Mouse (Mus musculus): ENCODE measurements around the gene Gm20388. TPM values are rescaled to one million over a fixed set of nuclear protein-coding genes. Genes with fewer than 3 reads are reported as not detected.
A peak's percentile ranks its signal among the peaks of the same experiment; 100 is the strongest.

Gene Gm20388
- total RNA-seq, 2 experiments from 2014 or later: 18.6 TPM; not detected in 1

DNA sequence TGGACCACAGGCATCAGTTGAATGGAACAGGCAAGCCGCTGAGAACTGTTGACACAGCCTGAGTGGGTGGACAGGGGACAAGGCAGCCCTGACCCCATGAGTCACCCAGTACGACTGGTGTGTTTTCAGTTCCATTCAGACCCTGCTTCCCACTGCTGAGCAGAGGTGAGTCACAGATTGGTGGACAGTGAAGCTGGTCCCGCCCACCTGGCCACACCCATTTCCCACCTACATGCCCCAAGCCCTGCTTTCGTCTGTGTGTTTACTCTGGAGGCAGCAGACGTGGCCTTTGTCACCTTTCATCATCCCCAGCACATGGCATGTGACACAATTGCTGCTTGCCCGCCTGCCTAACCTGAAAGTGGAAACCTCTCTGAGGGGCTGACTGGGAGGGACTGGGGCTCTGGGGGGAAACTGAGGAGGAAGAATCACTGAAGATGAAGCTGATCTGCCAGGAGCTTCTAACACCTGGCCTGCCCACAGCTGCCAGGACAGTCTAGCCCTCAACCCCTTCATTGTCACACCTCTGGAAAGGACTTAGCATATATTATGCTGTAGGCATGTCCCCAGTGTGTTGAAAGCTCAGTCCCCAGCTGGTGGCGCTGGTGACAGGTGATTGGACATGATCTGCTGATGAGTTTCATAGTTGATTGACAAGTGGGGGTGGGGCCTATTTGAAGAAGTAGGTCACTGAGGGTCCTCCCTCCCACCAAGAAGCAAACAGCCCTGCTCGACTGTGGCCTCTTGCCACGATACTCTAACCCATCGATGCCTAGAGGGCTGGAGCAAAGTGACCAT, 2263.7 kb downstream of the Gm20388 start:
- no peak for DNase-seq (ENCODE audit: low spot score in 2 of 2)
- intact Hi-C loops (cut with DNase I): no loop called here

DNA sequence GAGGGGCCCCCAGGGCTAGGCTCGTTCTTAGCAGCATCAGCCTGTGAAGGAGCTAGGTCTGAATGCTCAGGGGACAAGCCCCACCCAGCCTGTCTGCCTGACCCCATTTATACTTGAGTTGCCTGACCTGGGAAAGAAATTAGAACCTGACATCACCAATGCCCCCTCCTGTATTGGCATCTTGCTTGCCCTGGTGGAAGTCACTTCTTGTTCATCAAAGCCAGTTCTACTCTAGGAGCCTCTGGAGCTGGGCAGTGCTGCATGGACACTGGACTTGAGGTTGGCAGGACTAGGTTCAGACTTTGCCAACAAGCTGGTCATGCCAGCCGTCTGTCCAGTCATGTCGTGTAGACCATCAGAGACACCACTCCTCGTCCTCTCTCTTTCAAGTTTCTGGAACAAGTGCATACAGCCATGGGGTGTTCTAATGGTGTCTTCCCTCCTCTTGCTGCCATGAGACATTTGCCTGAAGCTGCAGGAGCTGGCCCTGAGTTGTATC, 2267.8 kb downstream of the Gm20388 start:
- no peak for DNase-seq (ENCODE audit: low spot score in 2 of 2)
- intact Hi-C loops (cut with DNase I): no loop called here

DNA sequence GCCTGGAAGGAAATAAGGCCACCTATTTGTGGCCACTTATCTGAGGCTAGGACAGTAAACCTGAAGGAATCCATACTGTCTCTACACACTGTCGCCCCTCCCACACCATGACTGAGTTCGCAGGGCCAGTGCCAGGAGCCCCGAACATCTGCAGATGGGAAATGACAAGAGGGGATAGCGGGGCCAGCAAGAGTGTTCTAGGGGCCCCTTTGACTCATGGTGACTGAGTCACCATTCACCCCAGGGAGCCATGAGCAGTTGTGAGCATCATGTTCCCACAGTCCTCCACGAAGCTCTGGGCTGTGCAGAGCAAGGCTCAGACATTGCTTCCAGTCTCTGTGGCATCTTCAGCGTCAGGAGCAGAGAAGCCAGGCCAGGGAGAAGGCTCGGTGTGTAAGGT, 2268.7 kb downstream of the Gm20388 start:
- intact Hi-C loops (cut with DNase I): no loop called here
- no peak for DNase-seq (ENCODE audit: low spot score in 2 of 2)

DNA sequence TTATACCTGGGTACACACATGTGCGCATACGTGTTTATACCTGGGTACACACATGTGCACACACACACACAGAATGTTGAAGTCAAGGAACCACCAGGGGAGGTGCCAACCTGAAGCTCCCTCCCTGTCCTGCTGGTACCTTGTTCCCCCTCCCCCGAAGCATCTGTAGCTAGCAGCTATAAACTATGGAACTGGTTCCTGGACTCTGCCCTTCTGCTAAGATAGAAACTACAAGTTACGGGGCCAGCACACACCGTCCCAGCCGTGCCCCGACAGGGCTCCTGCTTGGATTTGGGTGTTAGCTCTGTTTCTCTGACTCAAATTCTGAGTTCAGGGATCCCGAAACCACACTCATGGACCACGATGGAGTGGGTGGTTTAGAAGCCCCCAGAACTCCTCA, 2269.5 kb downstream of the Gm20388 start:
- intact Hi-C loops (cut with DNase I): no loop called here
- DNase-seq (ENCODE audit: low spot score in 2 of 2): no peak

DNA sequence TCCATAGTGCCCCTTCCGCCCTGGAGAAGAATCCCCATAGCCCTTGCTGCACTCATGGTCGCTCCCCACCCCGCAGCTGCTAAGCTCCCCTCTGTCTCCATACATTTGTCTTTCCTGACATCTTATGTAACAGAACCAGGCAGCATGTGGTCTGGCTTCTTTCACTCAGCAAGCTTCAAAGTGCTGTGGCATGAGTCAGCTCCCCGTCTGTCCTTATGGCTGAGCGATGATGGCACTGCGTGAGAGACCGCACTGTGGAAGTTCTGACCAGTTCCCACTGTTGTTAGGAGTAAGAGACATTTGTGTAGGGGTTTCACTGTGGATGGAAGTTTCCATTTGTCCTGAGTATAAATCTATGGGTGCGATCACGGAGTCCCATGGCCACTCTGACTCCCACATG, 2270.8 kb downstream of the Gm20388 start:
- intact Hi-C loops (cut with DNase I): no loop called here
- DNase-seq (ENCODE audit: low spot score in 2 of 2): peak; percentile 17 to 76

DNA sequence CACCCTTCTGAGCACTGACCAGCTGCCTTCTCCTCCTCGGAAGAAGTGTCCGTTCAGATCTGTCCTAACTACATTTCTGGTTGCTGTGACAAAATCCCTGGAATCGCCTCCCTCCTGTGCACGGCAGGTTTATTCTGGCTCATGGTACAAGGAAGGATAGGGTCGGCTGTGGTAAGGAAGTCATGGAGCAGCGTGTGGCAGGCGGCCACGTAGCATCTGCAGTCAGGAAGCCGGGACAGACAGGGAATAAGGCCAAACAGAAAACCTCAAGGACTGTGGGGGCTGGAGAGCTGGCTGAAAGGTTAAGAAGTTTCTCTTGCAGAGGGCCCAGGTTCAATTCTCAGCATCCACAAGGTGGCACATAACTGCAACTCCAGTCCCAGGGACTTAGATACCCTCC, 2271.3 kb downstream of the Gm20388 start:
- no peak for DNase-seq (ENCODE audit: low spot score in 2 of 2)
- intact Hi-C loops (cut with DNase I): no loop called here

DNA sequence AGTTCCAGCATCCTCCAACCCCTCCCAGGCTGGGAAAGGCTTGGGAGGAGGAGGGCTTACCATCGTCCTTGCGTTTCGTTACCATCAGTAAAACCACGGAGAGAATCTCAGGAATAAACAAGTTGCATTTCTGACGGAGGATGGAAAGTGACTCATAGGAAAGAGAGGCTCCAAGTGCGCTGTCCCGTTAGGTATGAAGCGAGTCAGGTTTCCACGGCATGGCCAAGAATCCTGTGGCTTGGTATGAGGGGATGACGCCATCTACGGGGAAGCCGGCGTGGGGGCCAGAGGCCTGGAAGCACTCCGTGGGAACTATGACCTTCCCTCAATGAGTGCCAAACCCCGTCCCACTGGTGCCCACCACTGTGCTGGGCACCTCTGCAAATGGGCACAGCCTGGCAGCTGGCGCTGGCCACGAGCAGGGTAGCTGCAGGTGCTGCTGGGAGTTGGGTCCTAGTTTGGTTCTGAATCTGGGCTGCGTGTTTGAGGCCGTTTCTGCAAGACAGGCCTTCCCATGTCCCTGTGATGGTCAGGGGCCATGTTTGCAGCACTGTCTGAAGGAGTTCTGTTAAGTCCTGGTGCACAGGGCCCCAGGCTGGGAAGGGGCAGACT, 2275.8 kb downstream of the Gm20388 start:
- intact Hi-C loops (cut with DNase I): no loop called here
- no peak for DNase-seq (ENCODE audit: low spot score in 2 of 2)

DNA sequence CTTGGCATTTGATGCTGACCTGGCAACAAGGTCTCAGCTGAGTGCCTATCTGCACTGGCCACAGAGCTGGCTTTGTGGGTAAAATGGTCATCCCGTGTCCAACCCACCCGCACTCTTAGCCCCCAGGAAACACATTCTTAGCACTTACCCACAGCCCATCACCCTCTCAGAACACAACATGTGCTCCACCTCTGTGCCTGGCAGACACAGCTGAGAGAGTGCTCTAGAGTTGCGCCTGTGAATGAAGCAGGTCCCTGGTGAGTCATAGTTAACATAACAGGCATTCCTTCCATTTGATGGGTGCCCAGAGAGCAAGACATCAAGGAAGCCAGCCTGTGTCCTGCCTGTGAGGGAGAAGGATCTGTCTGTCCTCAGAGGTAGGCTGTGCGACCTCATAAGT, 2276.6 kb downstream of the Gm20388 start:
- peak in 1 of 2 experiments; percentile 18 for DNase-seq (ENCODE audit: low spot score in 2 of 2)
- intact Hi-C loops (cut with DNase I): no loop called here

DNA sequence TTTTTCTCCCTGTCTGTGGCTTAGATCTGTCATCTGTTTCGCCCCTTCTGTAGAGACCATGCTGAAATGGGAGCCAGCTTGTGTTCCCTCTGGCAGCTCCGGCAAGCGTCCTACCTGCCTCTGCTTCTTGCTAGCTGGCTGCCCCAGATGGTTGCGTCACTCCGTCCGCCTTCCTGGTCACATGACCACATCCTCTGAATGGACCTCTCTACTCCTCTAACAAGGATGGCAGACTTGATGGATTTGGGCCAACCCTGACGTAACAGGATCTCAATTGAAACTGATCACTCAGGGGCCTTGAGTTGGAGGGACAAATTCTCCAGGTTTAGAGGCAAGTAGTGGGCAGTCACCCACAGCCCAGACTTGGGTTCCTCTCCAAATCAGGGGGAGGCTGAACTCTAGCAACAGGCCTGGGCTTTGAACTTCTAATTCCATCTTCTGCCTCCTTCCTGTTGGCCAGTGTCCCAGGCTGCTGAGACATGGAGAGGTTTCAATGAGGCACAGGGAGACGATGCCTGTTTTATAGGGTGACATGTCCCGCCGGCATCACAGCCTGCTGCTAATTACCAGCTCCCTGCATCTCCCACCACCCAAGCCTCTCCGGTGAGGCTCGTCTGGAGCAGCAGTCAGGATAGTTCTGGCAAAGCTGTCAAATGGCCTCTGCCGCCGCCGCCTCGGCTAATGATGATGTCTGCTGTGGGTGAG, 2279.9 kb downstream of the Gm20388 start:
- DNase-seq (ENCODE audit: low spot score in 2 of 2): peak; percentile 16 to 59
- intact Hi-C loops (cut with DNase I): no loop called here

DNA sequence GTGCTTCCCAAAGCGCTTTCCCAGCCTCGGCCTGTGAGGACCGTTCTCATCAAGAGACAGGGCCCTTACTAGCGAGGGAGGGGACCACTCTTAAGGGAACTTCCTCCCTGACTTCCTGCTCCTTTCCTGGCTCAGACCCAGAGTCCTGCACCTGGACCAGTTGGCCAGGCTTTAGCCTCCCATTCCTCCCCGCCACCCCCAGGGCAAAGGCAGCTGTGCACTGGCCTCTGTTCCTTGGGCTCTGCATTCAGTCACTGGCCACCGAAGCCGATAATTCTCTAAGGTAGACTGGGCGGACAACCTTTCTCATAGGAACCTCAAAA, 2280.4 kb downstream of the Gm20388 start:
- intact Hi-C loops (cut with DNase I): no loop called here

DNA sequence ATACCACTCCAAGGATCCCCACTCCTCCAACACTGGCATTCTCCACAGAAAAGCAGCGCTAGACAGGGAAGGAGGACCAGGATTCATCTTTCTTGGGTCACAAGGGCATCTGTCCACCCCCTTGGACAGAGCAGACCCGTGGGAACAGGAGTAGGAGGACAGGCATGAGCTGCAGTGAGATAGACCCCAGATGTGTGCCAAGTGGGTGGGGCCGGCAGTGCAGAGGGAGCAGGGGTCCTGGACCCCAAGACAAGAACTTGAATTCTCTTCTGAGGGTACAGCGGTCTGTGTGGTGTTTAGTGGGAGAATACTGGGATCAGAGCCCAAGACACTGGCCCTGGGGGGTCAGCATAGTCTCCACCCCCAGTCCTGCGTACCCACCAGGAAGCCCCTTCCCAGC, 2282.1 kb downstream of the Gm20388 start:
- intact Hi-C loops (cut with DNase I): no loop called here

More for the DNA sequence above, 2280.4 kb downstream of the Gm20388 start:
- no peak for DNase-seq (ENCODE audit: low spot score in 2 of 2)

DNA sequence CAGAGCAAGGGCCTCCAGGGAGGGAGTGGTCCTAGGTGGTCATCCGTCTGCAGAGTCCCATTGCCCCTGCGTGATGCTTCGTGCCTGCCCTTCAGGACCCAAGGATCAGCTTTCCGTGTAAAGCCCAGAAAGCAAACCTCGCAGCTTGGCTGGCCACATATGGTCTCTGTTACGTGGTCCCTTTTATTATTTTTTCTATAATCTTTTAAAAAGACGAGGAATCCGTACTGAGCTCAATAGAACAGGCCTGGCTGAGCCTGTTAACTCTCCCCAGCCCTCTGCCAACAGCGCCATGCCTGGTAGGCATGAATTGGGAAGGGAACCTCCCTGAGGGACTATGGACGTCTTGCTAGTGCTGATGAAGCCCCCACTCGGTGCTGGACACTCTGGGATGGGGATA, 2282.9 kb downstream of the Gm20388 start:
- no peak for DNase-seq (ENCODE audit: low spot score in 2 of 2)
- intact Hi-C loops (cut with DNase I): no loop called here

More for the DNA sequence above, 2282.1 kb downstream of the Gm20388 start:
- DNase-seq (ENCODE audit: low spot score in 2 of 2): no peak

DNA sequence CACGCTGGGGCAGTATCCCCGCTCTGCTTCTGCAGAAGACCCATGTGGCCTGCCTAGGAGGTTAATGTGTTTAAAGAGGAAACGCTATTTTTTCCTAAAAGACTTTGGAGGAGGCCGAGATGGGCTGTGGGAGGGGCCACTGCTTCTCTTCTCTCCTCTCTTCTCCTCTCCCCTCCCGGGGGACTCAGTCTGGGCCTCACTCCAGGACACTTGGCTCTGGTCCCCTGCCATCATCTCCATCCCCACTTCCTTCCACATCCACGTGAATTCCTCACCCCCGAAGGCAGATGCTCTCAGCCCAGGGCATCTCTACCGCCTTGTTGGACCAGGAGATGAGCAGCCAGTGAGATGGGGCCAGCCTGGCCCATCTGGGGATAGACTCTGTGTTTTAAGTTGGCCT, 2283.8 kb downstream of the Gm20388 start:
- DNase-seq (ENCODE audit: low spot score in 2 of 2): peak in 1 of 2 experiments; percentile 37

DNA sequence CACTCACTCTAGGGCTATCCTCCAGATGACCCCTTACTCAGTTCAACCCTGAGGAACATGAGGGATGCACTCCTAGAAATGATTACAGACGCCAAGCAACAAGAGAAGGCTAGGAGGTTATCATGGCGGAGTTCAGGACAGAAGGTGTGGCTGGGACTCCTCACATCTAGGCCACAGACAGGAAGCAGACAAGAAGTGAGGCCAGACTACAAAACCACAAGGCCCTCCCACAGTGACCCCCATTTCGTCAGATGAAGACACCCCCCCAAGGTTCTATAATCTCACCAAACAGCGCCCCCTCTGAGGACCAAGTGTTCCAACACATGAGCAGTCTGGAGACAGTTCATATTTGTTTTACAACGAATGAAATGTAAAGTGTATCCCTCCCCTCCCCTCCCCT, 2286.7 kb downstream of the Gm20388 start:
- no peak for DNase-seq (ENCODE audit: low spot score in 2 of 2)
- intact Hi-C loops (cut with DNase I): no loop called here

More for the DNA sequence above, 2283.8 kb downstream of the Gm20388 start:
- intact Hi-C loops (cut with DNase I): no loop called here

DNA sequence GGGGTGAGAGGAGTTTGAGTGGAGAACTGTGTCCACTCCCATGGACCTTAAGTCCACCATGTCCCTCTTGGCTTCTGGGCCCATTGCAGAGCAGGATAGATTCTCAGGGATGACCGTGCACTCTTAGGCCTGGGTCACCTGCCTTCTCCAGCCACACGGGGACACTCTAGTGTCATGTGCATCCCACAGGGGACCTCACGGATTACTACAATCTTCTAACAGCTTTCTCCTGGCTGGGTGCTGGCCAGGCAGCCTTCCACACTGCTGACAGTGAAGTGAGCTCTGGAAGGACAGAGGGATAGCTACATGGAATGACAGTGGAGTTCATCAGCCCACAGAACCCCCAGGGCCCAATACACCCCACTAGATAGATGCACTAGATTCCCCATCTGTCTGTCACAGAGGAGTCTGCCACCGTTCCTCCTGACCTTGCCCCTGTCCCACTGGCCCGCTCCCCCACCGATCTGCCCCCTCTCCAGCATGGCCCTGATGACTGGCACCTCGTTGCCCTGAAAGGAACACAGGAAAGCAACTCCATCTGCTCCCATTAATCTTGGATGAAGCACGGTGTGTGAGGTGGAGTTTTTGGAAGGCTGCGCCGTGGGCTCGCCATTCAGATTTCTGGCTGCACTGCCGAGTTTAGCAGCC, 2287.9 kb downstream of the Gm20388 start:
- DNase-seq (ENCODE audit: low spot score in 2 of 2): no peak
- intact Hi-C loops (cut with DNase I): no loop called here

DNA sequence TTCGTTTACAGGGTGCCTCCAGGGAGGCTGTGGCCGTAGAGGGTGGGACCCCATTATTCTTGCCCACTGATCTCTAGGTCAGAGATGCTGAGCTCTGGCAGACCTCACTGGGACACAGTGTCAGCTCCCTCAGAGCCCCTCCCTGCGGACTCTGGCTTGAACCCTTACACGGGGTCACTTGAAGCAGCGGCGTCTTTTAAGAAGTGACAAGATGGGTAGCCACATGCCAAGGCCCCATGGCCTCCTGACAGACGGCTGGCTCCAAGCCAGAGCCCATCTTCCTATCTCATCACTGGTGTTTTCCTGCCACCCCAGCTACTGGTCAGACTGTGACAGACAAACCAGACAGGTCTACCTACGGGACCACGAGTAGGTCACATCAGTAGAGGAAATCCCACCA, 2288.6 kb downstream of the Gm20388 start:
- DNase-seq (ENCODE audit: low spot score in 2 of 2): no peak
- intact Hi-C loops (cut with DNase I): no loop called here

DNA sequence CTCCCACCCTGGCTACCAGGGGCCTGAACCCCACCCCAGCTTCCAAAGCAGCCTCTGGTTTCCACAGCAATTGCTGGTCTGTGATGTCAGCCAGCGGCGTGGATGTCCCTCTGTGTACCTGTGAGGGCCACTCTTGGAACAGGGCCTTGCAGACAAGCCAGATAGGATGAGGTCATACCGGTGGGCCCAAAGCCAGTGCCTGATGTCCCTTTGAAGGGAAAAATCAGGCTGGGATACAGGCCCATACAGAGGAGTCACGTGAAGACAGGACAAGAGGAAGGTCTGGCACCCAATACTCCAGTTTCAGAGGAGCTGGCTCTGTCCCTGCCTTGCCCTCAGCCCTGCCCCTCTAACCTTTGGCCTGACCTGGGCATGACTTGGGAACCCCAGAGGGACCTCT, 2289.2 kb downstream of the Gm20388 start:
- DNase-seq (ENCODE audit: low spot score in 2 of 2): no peak
- intact Hi-C loops (cut with DNase I): no loop called here

DNA sequence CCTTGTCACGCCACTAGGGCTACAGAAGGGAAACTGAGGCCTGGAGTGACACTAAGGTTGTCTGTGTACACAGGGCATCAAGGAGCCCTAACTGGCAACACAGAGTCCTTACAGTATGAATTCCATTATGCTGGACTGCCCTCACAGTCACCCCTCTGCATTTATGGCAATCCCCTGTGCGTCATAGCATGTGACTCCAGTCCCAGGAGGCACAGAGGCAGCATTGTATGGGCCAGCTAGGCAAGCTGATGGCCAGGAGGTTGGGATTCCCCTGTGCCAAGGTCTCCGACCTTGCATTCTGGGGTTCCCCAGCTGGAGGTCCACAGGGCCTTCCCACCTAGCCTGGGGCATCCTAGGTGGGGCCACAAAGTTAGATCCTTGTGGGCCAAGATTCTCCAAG, 2300.9 kb downstream of the Gm20388 start:
- intact Hi-C loops (cut with DNase I): no loop called here
- no peak for DNase-seq (ENCODE audit: low spot score in 2 of 2)

DNA sequence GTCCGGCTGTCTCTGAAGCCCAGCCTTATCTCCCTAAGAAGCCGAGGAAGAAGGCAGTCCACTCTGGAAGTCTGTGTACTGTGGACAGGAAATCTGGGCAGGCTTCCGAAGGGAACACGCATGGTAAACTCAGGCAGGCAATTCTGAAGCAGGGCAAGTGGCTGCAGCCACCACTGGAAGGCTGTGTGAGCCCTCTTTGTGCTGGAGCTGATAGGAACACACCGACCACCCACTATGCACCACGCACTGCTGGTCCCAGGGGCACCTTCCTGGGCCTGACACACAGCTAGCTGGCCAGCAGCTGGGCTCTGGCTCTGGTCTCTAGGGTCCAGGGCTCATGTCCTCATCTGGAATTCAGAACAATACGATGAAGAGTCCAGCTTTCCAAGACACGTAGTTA, 2305.0 kb downstream of the Gm20388 start:
- no peak for DNase-seq (ENCODE audit: low spot score in 2 of 2)
- intact Hi-C loops (cut with DNase I): no loop called here

DNA sequence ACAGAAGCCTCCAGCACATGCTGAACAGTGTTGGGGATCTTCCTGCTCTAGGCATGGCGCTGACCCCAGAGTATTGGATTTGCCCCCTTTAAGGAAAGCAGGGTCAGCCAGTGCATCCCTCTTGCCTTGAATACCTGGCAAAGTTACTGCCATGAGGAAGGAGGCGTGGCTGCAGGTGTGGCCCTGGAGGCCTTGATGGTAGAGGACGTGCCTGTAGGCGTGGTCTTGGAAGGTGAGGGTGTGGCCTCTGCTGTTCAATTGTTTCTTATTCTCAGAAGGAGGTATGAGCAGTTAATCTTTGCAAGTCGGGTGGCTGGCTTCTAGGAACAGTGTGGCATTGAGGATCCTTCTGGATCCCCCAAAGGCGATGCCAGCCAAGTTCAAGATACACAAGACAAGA, 2305.8 kb downstream of the Gm20388 start:
- intact Hi-C loops (cut with DNase I): no loop called here
- no peak for DNase-seq (ENCODE audit: low spot score in 2 of 2)
